Mouse (Mus musculus) activated CD4-positive, CD25-positive, alpha-beta regulatory T cell, adult 4 months (primary cell): ENCODE measurements around the gene Zic4. TPM values are rescaled to one million over a fixed set of nuclear protein-coding genes. Genes with fewer than 3 reads are reported as not detected.

Source experiments
- ATAC-seq: one replicate; pipeline ENCODE4 v1.8.0; 2017
- polyA plus RNA-seq, 2 experiments: library from polyadenylated mRNA; unstranded; fragments of 100-300 nt; shearing (Covaris generic); gene quantifications; one replicate each; pipeline ENCODE4 v1.2.1; 2017

Zic4 gene
- polyA plus RNA-seq, 2 experiments from 2014 or later, result not detected

DNA sequence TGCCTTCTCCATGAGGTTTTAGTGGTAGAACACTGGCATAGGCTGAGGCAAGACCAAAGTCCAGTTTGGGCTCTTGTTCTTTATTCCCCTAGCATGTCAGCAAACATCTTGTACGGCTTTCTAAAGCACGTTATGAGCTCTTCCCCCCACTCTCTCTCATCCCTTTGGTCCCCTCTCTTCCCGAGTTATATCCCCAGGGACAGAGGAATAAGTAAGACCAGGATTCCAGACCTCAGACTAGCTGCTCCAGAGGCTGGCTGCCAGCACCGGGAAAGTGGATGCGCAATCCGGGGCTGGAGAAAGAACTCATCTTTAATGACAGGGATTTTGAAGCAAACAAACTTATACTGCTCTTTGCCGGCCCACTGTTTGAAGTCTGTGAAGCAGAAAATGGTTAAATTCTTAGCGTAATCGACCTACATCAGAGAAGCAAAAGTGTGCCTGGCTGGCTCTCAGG lies 18.3 kb downstream of the Zic4 start:
- no peak for ATAC-seq

DNA sequence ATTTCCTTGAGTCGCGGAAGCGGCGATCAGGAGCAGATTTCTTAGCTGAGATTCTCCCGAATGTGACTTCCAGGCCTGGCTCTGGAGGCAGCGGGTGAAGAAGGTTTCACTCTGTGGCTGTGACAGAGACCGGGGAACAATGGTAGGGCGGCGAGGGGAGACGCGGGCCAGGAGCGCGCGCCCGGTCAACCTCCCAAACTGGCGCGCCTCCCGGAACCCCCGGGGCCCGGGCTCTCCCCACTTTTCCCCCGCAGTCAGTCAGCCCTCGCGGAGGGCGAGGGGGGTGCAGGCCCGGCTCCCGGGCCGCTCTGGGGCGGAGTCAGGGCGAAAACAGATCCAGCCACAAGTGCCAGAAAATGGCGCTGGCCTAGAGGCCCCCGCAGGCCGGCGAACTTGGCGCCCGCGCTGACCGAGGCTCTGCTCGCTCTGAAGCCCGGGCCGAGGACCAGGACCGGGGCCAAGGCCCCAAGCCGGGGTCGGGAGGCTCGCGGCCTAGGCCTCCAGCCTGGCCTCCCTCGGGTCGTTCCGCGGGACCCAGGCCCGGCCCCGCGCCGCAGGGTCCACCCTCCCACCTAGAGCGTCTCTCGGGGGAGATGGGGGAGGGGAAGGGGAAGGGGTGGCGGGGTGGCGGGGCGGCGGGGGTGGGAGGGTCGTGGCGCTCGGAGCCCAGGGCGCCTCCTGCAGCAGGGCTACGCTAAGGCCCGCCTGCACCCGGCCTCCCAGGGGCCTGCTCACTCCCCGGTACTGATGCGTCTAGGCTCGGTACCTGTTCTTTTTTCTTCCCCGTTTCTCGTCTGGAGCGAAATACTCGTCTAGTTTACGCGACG lies 19.3 kb downstream of the Zic4 start:
- ATAC-seq, result no peak

DNA sequence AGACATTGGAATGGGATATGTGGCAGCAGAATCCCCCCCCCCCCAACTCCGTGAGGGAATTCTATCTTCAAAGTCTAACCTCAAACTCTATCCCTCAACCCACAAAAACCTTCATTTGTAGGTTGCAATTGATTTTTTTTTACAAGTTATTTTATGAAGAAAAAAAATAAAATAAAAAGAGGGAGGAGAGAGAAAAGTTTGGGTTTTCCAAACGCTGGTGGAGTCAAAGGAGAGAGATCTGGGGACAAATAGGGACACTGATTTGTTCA lies 19.8 kb downstream of the Zic4 start:
- ATAC-seq, result no peak

DNA sequence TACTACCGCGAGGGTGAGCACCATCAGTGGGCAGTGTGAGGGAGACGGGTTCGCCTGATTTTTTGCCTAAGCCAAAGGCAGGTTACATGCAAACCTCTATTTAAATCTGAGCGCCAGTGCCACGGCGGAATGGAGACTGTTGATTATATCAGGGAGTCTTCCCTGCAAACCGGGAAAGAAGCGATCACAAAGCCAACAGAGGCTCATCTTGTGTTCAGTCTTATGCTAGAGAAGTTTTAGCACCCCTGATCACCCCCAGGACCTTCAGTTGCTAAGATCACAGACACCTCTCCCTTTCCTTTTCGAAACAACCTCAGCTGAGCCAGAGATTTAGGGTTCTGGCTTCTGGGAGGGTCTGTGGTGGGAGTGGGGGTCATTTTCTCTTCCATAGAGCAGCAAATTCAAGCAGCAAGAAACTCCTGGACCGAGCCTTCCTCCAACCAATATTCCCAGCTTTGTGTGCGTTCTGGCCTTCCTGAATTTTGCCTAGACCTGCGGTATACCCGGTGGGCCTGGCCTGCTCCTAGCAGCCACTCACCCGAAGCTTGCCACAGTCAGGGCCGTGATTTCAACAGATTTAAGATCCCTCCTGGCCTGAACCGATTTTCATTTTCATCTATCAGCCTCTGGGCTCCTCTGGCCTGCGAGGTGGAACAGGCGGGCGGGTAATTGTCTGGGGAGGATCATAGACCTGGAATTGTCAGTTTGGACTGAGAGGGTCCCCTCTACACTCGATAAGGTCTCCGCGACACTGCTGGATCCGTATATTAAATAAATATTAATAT lies 20.4 kb downstream of the Zic4 start:
- ATAC-seq, result no peak

GRCm38 (mm10) chr9:91383441-91384135 lies 21.4 kb downstream of the Zic4 start:
- ATAC-seq, result no peak

DNA sequence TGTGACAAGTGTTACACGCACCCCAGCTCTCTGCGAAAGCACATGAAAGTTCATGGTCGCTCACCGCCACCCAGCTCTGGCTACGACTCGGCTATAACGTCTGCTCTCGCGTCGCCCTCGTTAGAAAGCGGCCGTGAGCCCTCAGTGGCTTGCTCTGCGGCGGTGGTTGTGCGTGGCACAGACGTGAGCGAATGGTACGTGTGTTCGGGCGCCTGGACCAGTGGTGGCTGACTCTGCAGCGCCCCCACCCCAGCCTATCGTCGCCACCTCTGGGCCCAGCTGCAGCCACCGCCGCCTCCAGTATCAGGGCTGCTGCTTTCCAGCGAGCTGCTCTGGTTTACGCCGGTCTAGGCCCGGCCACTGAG lies 21.9 kb downstream of the Zic4 start:
- ATAC-seq, result no peak

DNA sequence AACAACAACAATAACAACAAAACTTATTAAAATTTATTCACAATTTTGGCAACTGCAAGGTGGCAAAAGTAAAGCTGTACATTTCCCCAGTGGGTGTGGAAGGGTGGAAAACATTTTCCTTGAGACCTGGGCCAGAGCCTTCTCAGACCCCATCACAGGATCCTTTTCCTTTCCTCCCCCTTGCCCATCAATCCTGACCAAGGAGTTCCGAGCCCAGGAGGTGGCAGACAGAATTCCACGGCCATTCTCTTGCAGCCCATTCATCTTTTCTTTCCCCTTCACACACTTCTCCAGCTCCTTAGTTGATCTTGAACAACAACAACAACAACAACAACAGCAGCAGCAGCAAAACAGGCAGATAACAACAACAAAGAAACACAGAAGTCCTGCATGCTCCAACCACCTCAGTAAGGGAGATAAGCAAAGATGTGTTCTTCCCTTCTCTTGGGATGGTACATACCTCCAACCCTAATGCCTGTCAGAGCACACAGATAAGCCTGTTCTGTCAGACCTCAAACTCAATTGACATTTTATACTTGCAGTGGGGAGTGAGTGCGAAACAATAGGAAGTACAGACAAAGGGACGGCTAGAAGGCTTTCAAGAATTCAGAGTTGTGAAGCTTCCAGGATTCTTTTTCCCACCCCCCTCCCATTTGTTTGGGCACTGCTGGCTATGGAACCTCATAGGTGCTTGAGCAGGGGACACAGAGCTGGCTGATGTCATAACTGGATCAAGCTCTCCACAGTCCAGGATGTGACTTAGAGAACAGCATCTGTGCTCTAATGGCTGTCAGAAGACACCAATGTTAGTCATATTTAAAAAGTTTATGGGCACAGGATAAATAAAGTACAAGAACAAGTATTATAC lies 22.7 kb downstream of the Zic4 start:
- ATAC-seq, result no peak

DNA sequence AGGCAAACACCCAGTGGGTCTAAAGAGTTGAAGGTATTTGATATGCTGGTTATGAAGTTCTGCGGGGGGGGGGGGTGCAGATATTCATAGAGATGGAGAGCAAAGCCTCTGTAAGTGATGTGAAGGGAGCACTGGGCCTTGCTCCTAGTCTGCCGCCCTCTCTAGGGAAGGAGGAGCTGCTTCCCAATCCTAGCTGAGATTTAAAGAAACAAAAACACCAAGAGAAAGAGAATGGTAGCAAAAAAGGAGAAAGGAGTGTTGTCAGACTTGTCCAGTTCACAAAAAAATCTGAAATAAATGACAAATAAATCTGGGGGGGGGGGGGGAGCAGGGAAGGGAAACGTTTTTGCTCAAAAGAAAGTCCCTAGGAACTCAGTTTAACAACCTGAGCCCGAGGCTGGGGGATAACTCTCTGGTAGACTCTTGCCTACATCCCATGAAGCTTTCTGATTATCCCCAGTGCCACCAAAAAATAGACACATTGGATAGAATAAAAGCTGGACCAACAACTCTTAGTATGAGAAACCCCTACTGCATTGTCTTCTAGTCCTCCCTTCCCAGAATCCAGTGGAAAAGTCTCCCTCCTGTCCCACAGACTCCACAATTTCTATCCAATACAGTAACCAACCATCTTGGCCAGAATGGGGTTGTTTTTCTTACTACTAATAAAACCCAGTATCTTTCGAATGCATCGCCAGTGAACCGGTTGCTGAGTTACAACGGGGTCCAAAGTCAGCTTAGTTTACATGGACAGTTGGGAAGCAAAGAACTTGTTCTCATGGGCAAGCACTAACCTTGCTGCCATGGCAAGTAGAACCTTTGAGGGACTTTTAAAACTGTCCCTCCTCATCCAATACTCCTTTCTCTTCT lies 23.6 kb downstream of the Zic4 start:
- no peak for ATAC-seq

DNA sequence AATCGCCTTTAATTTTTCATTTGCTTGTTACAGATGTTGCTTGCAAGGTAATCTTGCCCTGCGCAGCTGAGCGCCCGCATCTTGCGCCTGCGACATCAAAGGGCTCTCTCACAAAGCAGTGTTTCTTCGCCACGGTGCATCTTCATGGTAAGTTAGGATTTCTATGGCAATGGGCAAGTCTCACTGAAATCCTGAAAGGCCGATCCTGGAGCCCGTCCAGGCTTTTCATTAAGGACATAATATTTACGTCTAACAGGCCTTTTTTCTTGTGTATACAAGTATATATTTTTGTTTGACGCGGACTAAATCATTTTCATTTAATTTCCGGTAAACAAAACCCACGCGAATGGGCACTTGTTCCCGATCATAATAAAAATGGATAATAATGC lies 24.3 kb downstream of the Zic4 start:
- no peak for ATAC-seq

DNA sequence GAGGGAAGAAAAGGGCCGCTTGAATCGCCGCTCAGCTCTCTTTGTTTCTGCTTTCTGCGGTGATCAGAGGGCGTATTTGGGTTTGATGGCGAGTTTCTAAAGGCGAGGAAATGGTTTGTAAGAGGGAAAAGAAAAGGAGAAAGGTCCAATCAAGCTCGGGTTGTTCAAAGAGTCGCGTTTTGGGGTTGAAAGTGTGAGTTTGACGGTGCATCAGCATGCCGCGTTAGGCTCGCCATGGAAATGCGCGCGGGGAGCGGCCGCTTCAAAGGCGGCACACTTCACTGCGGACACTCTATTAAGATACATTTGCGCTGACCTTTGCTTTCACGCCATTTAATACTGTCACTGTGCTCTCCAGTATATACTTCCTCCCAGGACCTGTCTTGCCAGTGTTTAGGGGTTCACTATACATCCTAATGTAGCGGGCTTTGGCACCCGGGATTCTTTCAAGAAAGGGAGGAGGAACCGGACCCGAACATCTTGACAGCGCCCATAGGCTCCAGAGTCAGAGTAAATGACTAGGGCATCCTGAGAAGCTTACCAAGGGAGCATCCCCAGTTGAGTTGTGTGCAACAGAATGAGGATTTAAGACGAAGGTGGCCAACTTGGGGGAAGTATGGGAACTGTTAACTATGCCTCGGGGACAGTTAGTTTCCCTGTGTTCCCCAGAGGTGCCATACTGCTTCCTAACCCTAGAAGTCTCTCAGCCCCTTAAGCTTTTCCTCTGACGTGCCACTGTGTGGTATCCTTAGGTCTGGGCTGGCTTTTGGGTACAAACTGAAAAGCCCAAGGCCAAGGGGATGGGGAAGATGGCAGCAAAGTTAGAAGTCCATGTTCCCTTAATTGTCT lies 24.9 kb downstream of the Zic4 start:
- no peak for ATAC-seq

DNA sequence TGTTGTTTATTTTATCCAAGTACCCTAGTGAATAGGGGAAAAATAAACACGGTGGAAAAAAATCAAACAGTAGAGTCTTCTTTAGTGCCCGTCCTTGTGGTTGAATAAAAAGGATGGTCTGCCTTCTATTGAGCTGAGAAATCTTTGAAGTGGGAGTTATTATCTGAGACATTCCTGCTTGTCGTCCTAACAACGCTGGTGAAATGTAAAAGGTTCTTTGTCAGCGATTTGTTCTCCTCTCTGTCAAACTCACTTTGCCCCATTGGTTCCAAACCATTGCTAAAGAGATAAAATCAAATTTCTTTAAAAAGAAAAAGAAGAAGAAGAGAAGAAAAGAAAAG lies 25.5 kb downstream of the Zic4 start:
- ATAC-seq, result no peak

GRCm38 (mm10) chr9:91388173-91388572 lies 26.0 kb downstream of the Zic4 start:
- ATAC-seq, result no peak

GRCm38 (mm10) chr9:91393376-91394068 lies 31.3 kb downstream of the Zic4 start:
- no peak for ATAC-seq

- ATAC-seq, result no peak
These were observed 32.0 kb downstream of the Zic4 start for GRCm38 (mm10) chr9:91394211-91394646.

DNA sequence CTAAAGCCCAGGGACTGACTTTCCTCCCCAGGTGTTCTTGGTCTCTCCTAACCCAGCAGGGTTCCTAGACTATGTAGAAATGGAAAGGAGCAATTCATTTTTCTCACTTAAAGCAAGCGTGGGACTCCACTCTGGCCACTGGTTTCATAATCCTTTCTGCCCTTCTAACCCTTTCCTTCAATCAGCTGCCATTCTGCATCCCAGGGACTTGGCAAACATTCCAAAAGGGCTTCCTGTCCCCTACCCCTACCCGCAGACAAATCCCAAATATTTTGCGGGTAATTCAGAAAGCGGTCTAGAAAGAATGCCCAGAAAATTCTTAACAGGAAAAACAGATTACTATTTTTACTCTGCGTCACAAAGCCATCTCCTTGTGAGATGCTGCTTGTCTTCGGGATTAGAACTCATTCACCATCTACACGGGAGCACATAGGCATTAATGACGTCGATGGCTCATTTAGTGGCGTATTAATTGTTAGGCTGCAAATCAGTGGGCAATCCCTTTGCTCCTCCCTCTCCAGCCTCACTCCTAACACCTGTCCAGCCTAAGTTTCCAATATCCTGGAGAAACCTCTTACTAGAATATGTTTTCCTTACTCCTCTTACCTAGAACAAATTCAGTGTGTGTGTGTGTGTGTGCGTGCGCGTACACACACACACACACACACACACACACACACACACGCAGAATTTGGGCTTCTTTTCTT lies 33.0 kb downstream of the Zic4 start:
- no peak for ATAC-seq

- no peak for ATAC-seq
These were observed 37.8 kb downstream of the Zic4 start for GRCm38 (mm10) chr9:91399976-91400375.

- ATAC-seq, result no peak
These were observed 38.4 kb downstream of the Zic4 start for GRCm38 (mm10) chr9:91400482-91401093.

DNA sequence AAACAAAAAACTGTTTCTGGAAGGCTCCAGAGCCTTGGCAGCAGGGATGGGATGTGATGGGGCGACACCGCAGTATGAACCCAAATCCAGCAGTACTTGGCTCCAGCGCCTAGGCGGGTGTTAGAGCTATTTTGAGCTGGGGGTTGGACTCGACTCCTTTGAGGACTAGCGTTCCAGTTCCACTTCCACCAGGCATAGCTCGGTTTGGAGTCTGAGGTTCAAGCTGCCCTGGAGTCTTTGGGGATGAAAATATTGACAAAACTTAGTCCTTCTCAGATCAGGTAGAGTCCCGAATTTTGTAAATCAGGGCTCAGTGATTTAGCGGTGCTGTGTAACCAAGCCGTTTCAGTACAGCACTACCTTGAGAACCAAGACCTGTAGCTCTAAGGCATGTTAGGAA lies 39.3 kb downstream of the Zic4 start:
- no peak for ATAC-seq

- no peak for ATAC-seq
These were observed 42.0 kb downstream of the Zic4 start for GRCm38 (mm10) chr9:91404229-91404628.
